Mouse (Mus musculus) limb, embryonic 14.5 days (tissue): ENCODE measurements around the gene Ceacam9. TPM values are rescaled to one million over a fixed set of nuclear protein-coding genes. Genes with fewer than 3 reads are reported as not detected.

ENCODE experiments used
- ATAC-seq: fragments of 200-750 bp; cut with Nextera tagmentation; 2 replicates; pipeline ENCODE4 v1.8.0; 2017; ENCODE audit warnings: low read depth, moderate number of reproducible peaks, moderate TSS enrichment; ENCODE audit not compliant: low FRiP score
- DNase-seq: peaks from one replicate; pipeline ENCODE4 v3.0.0-alpha.2; 2015; ENCODE audit warnings: low spot score
- H3K27ac ChIP-seq: fragments of 300-500 bp; sonication (generic); replicated peaks from 2 replicates; pipeline ENCODE4 v1.5.1; 2014; ENCODE audit warnings: low read depth, mild to moderate bottlenecking, low read length, moderate library complexity, mixed read lengths
- H3K27me3 ChIP-seq: fragments of 300-500 bp; sonication (generic); 2 replicates; pipeline ENCODE4 v1.6.1; 2014; ENCODE audit warnings: low read length, mixed read lengths; ENCODE audit not compliant: control insufficient read depth, insufficient read depth
- H3K36me3 ChIP-seq: fragments of 300-500 bp; sonication (generic); 2 replicates; pipeline ENCODE4 v1.6.1; 2014; ENCODE audit warnings: mild to moderate bottlenecking, low read length, moderate library complexity, mixed read lengths; ENCODE audit not compliant: control insufficient read depth, insufficient read depth
- H3K4me1 ChIP-seq: fragments of 300-500 bp; sonication (generic); 2 replicates; pipeline ENCODE4 v1.6.1; 2014; ENCODE audit warnings: antibody characterized with exemption, low read length, mixed read lengths; ENCODE audit not compliant: control insufficient read depth, insufficient read depth
- H3K4me2 ChIP-seq: fragments of 300-500 bp; sonication (generic); replicated peaks from 2 replicates; pipeline ENCODE4 v1.6.1; 2014; ENCODE audit warnings: low read depth, mild to moderate bottlenecking, low read length, moderate library complexity; ENCODE audit not compliant: severe bottlenecking
- H3K4me3 ChIP-seq: fragments of 300-500 bp; sonication (generic); replicated peaks from 2 replicates; pipeline ENCODE4 v1.5.1; 2014; ENCODE audit warnings: low read length
- H3K9ac ChIP-seq: fragments of 300-500 bp; sonication (generic); 2 replicates; pipeline ENCODE4 v1.6.1; 2014; ENCODE audit warnings: mild to moderate bottlenecking, low read depth, low read length, moderate library complexity; ENCODE audit not compliant: severe bottlenecking
- H3K9me3 ChIP-seq: fragments of 300-500 bp; sonication (generic); 2 replicates; pipeline ENCODE4 v1.6.1; 2016; ENCODE audit warnings: low read length; ENCODE audit not compliant: control insufficient read depth
- POLR2A ChIP-seq: fragments of 200-500 bp; IDR thresholded peaks from 2 replicates; pipeline ENCODE4 v1.8.0; 2012; ENCODE audit warnings: inconsistent platforms, mild to moderate bottlenecking, moderate library complexity, borderline replicate concordance; ENCODE audit not compliant: insufficient read depth, insufficient read length; ENCODE audit errors: extremely low read depth
- WGBS: fragments of 180-500 bp; shearing (Covaris S2); extraction: QIAGEN DNeasy Blood & Tissue Kit; methylation state at CpG from one replicate; pipeline ENCODE4 v1.1.7; 2014; 5-methylcytosine and 5-hydroxymethylcytosine counted together
- polyA plus RNA-seq, 2 experiments: library from polyadenylated mRNA; depleted of rRNA in 1 of 2; stranded (reverse) in 1 of 2; unstranded in 1 of 2; fragments of >200 nt; fragmentation: Nextera tagmentation in 1 of 2; extraction: Ambion mirVana in 1 of 2; gene quantifications; 2 replicates each; pipeline versions ENCODE4 v1.2.1 to v1.2.3; 2012 to 2014

Gene Ceacam9
- polyA plus RNA-seq, 2 experiments = 0.04 TPM; not detected in 1

DNA sequence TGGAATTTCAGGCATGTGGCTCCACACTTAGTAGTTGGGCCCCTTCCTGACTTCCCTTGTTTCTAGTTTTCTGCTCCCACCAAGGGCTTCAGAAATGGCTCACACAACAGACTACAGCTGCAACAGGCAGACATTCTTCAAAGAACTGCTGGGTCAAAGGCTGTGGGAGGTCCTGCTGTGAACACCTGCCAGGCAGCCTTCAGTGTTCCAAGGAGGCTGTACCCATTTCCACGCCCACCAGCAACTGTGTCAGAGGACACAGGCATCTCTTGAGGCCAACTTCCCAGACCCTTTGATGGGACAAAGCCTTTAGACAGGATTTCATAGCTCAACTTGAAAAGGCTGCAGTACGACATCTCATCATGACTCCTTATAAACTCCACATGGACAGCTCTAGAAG, 44.7 kb downstream of the Ceacam9 start:
- H3K4me2 ChIP-seq = no peak overlapping the region
- 25% methylated on average over 2 of the region's 2 CpGs for WGBS
- no peak for ATAC-seq

More for the DNA sequence above, 44.7 kb downstream of the Ceacam9 start:
- no peak for TF ChIP-seq POLR2A
- Histone ChIP-seq H3K27me3 (no peaks in the 10 kb centered on the region), H3K9ac (no peak overlapping the region), H3K27ac (no peak overlapping the region), H3K9me3 (no peaks in the 10 kb centered on the region; the same call in 1 of the 2 replicates), H3K36me3 (no peaks in the 10 kb centered on the region), H3K4me3 (no peak overlapping the region), H3K4me1 (peaks cover 7% of the 10 kb centered on the region)
- no peak for DNase-seq

Other genes with a start within 250 kb of the Ceacam9 start
- 0.03 TPM in 2 replicates for gene Npas1, start 244.2 kb upstream of the Ceacam9 start, polyA plus RNA-seq (2012; rRNA removed)
- 0.15 and 0.21 TPM in 2 replicates for gene Npas1, start 244.2 kb upstream of the Ceacam9 start, polyA plus RNA-seq (2014; fragmentation: Nextera tagmentation; extraction: Ambion mirVana)
- gene Arhgap35, start 106.9 kb upstream of the Ceacam9 start, polyA plus RNA-seq (2012; rRNA removed) = 24.7 and 28.5 TPM in 2 replicates
- 23.0 and 24.5 TPM in 2 replicates for gene Arhgap35, start 106.9 kb upstream of the Ceacam9 start, polyA plus RNA-seq (2014; fragmentation: Nextera tagmentation; extraction: Ambion mirVana)
- not detected in 2 replicates for gene Ceacam15, start 46.2 kb upstream of the Ceacam9 start, polyA plus RNA-seq (2012; rRNA removed)
- not detected in 2 replicates for gene Ceacam15, start 46.2 kb upstream of the Ceacam9 start, polyA plus RNA-seq (2014; fragmentation: Nextera tagmentation; extraction: Ambion mirVana)
- gene Ap2s1, start 16.5 kb downstream of the Ceacam9 start, polyA plus RNA-seq (2012; rRNA removed) = 271 and 297 TPM in 2 replicates
- 271 and 295 TPM in 2 replicates for gene Ap2s1, start 16.5 kb downstream of the Ceacam9 start, polyA plus RNA-seq (2014; fragmentation: Nextera tagmentation; extraction: Ambion mirVana)
- 80.3 and 96.1 TPM in 2 replicates for gene Slc1a5, start 59.4 kb downstream of the Ceacam9 start, polyA plus RNA-seq (2012; rRNA removed)
- 21.7 and 24.4 TPM in 2 replicates for gene Slc1a5, start 59.4 kb downstream of the Ceacam9 start, polyA plus RNA-seq (2014; fragmentation: Nextera tagmentation; extraction: Ambion mirVana)
- gene Strn4, start 94.0 kb downstream of the Ceacam9 start, polyA plus RNA-seq (2012; rRNA removed) = 197 and 280 TPM in 2 replicates
- gene Strn4, start 94.0 kb downstream of the Ceacam9 start, polyA plus RNA-seq (2014; fragmentation: Nextera tagmentation; extraction: Ambion mirVana) = 109 and 137 TPM in 2 replicates
- 29.9 and 37.6 TPM in 2 replicates for gene Fkrp, start 94.8 kb downstream of the Ceacam9 start, polyA plus RNA-seq (2012; rRNA removed)
- gene Fkrp, start 94.8 kb downstream of the Ceacam9 start, polyA plus RNA-seq (2014; fragmentation: Nextera tagmentation; extraction: Ambion mirVana) = 26.9 and 32.6 TPM in 2 replicates
- gene Prkd2, start 121.0 kb downstream of the Ceacam9 start, polyA plus RNA-seq (2012; rRNA removed) = 35.9 and 48.9 TPM in 2 replicates
- gene Prkd2, start 121.0 kb downstream of the Ceacam9 start, polyA plus RNA-seq (2014; fragmentation: Nextera tagmentation; extraction: Ambion mirVana) = 19.2 and 22.1 TPM in 2 replicates
- gene Dact3, start 153.4 kb downstream of the Ceacam9 start, polyA plus RNA-seq (2012; rRNA removed) = 64.3 and 89.3 TPM in 2 replicates
- 11.5 and 13.7 TPM in 2 replicates for gene Dact3, start 153.4 kb downstream of the Ceacam9 start, polyA plus RNA-seq (2014; fragmentation: Nextera tagmentation; extraction: Ambion mirVana)
- 63.3 and 92.7 TPM in 2 replicates for gene Gng8, start 169.9 kb downstream of the Ceacam9 start, polyA plus RNA-seq (2012; rRNA removed)
- gene Gng8, start 169.9 kb downstream of the Ceacam9 start, polyA plus RNA-seq (2014; fragmentation: Nextera tagmentation; extraction: Ambion mirVana) = 17.8 and 21.1 TPM in 2 replicates
- gene Ptgir, start 184.6 kb downstream of the Ceacam9 start, polyA plus RNA-seq (2012; rRNA removed) = 3.6 and 4.1 TPM in 2 replicates
- gene Ptgir, start 184.6 kb downstream of the Ceacam9 start, polyA plus RNA-seq (2014; fragmentation: Nextera tagmentation; extraction: Ambion mirVana) = 2.3 and 2.8 TPM in 2 replicates
- 281 and 320 TPM in 2 replicates for gene Calm3, start 202.2 kb downstream of the Ceacam9 start, polyA plus RNA-seq (2012; rRNA removed)
- 156 and 164 TPM in 2 replicates for gene Calm3, start 202.2 kb downstream of the Ceacam9 start, polyA plus RNA-seq (2014; fragmentation: Nextera tagmentation; extraction: Ambion mirVana)
- gene Pnmal2, start 222.8 kb downstream of the Ceacam9 start, polyA plus RNA-seq (2012; rRNA removed) = 12.8 and 13.9 TPM in 2 replicates
- gene Pnmal2, start 222.8 kb downstream of the Ceacam9 start, polyA plus RNA-seq (2014; fragmentation: Nextera tagmentation; extraction: Ambion mirVana) = 16.5 and 18.8 TPM in 2 replicates
- gene Pnmal1, start 237.8 kb downstream of the Ceacam9 start, polyA plus RNA-seq (2012; rRNA removed) = 0.33 and 0.49 TPM in 2 replicates
- gene Pnmal1, start 237.8 kb downstream of the Ceacam9 start, polyA plus RNA-seq (2014; fragmentation: Nextera tagmentation; extraction: Ambion mirVana) = 0.43 and 0.58 TPM in 2 replicates